Comparison of ENCODE assay signal across 12 mouse cellular contexts in genomic region chr19:6063081-6063480, GRCm38 (mm10). TPM values are rescaled to one million over a fixed set of nuclear protein-coding genes. Genes with fewer than 3 reads are reported as not detected.
DNase-seq lines count a peak whose midpoint lies in the region; ATAC-seq and TF ChIP-seq lines count a peak whose summit lies in the region.
"Had no signal": no experiment of that assay in that cellular context is flagged by ENCODE, and none has a peak within 500 bp of the region (broad histone marks: within the 10 kb centered on the region; RNA-seq: fewer than 3 reads in every experiment).

No protein-coding gene starts in this region.

- 95% methylated on average over 6 of the region's 6 CpGs for WGBS in forebrain, embryonic 10.5 days
- 94% methylated on average over 6 of the region's 6 CpGs for WGBS in forebrain, embryonic 11.5 days
- WGBS in lung, embryonic 14.5 days, result 91% methylated on average over 6 of the region's 6 CpGs
- WGBS in lung, adult 2 months, result 93% methylated on average over 6 of the region's 6 CpGs
- 97% methylated on average over 6 of the region's 6 CpGs for WGBS in hindbrain, embryonic 16.5 days
- 84% methylated on average over 6 of the region's 6 CpGs for WGBS in liver, embryonic 16.5 days (ENCODE audit: insufficient replicate concordance)

- H3K27me3 ChIP-seq in forebrain, embryonic 10.5 days (ENCODE audit: poor library complexity, severe bottlenecking), result no peaks in the 10 kb centered on the region
- no peaks in the 10 kb centered on the region for H3K27me3 ChIP-seq in forebrain, embryonic 11.5 days (ENCODE audit: control insufficient read depth, insufficient read depth, low read length)
- H3K27me3 ChIP-seq in lung, embryonic 14.5 days (ENCODE audit: insufficient read depth, low read length), result no peaks in the 10 kb centered on the region
- H3K27me3 ChIP-seq in hindbrain, embryonic 16.5 days (replicated peaks; ENCODE audit: control insufficient read depth, insufficient read depth, low read length), result no peaks in the 10 kb centered on the region
- H3K27me3 ChIP-seq in liver, embryonic 16.5 days (ENCODE audit: control insufficient read depth, insufficient read depth, low read depth, low read length), result no peaks in the 10 kb centered on the region

- no peak for TF ChIP-seq CTCF in lung, embryonic 14.5 days (IDR thresholded peaks at IDR 0.05; ENCODE audit: low read depth)
- no peak for TF ChIP-seq CTCF in lung, adult 2 months (IDR thresholded peaks at IDR 0.05; ENCODE audit: insufficient read depth, low read length)

- H3K4me3 ChIP-seq in forebrain, embryonic 10.5 days, result peak overlapping the region; percentile 70; the same call in 1 of the 2 replicates
- no peak overlapping the region for H3K4me3 ChIP-seq in forebrain, embryonic 11.5 days (ENCODE audit: low read depth, low read length)
- H3K4me3 ChIP-seq in lung, embryonic 14.5 days (ENCODE audit: low read depth, low read length), result peak overlapping the region; percentile 90; the same call in 1 of the 2 replicates
- H3K4me3 ChIP-seq in lung, adult 2 months (replicated peaks; ENCODE audit: extremely low read depth, low read depth, low read length), result no peak overlapping the region
- no peak overlapping the region for H3K4me3 ChIP-seq in hindbrain, embryonic 16.5 days (ENCODE audit: low read length)
- H3K4me3 ChIP-seq in liver, embryonic 16.5 days (ENCODE audit: low read depth, low read length), result no peak overlapping the region

- no peak overlapping the region for H3K9ac ChIP-seq in forebrain, embryonic 11.5 days (ENCODE audit: low read length)
- H3K9ac ChIP-seq in lung, embryonic 14.5 days, result no peak overlapping the region; the same call in 1 of the 2 replicates
- no peak overlapping the region for H3K9ac ChIP-seq in hindbrain, embryonic 16.5 days (ENCODE audit: low read depth, low read length)
- H3K9ac ChIP-seq in liver, embryonic 16.5 days (ENCODE audit: low read depth, low read length), result no peak overlapping the region

- ATAC-seq in forebrain, embryonic 11.5 days (replicated peaks; ENCODE audit: low FRiP score), result no peak
- ATAC-seq in lung, embryonic 14.5 days (ENCODE audit: insufficient read depth), result no peak
- ATAC-seq in hindbrain, embryonic 16.5 days, result no peak
- ATAC-seq in liver, embryonic 16.5 days (ENCODE audit: low read depth), result no peak

- DNase-seq in forebrain, embryonic 10.5 days (ENCODE audit: extremely low spot score, low spot score), result no peak
- no peak for DNase-seq in forebrain, embryonic 11.5 days (ENCODE audit: low spot score)
- DNase-seq in lung, embryonic 14.5 days, result no peak
- no peak for DNase-seq in lung, adult 2 months
- no peak for DNase-seq in spleen, adult 18-20 months
- no peak for DNase-seq in layer of hippocampus, postnatal 10 days (ENCODE audit: low spot score in 2 of 2)
- DNase-seq: adrenal gland, postnatal 10 days; cerebellum, adult 2 months; layer of hippocampus, postnatal 36 days had no signal

- no peaks in the 10 kb centered on the region for H3K9me3 ChIP-seq in forebrain, embryonic 10.5 days
- H3K9me3 ChIP-seq in forebrain, embryonic 11.5 days (ENCODE audit: control insufficient read depth, low read length), result no peaks in the 10 kb centered on the region
- no peaks in the 10 kb centered on the region for H3K9me3 ChIP-seq in lung, embryonic 14.5 days (ENCODE audit: low read depth, low read length)
- H3K9me3 ChIP-seq in hindbrain, embryonic 16.5 days (ENCODE audit: control insufficient read depth, low read length), result no peaks in the 10 kb centered on the region
- H3K9me3 ChIP-seq in liver, embryonic 16.5 days (replicated peaks; ENCODE audit: control insufficient read depth, low read length), result no peaks in the 10 kb centered on the region

- no peak overlapping the region for H3K4me2 ChIP-seq in forebrain, embryonic 11.5 days (ENCODE audit: low read depth, low read length, severe bottlenecking)
- peak overlapping the region; percentile 100; the same call in 1 of the 2 replicates for H3K4me2 ChIP-seq in lung, embryonic 14.5 days
- peak overlapping the region; percentile 100; the same call in 1 of the 2 replicates for H3K4me2 ChIP-seq in hindbrain, embryonic 16.5 days (ENCODE audit: low read length)
- 0 out of 2 replicates have a peak overlapping the region, but pooled peaks have one; percentile 99 for H3K4me2 ChIP-seq in liver, embryonic 16.5 days (ENCODE audit: low read depth, low read length)

- no peak for TF ChIP-seq POLR2A in lung, adult 2 months (IDR thresholded peaks at IDR 0.05; ENCODE audit: borderline replicate concordance, extremely low read depth, low read depth, low read length)

- no peak overlapping the region for H3K27ac ChIP-seq in forebrain, embryonic 10.5 days
- H3K27ac ChIP-seq in forebrain, embryonic 11.5 days (ENCODE audit: low read depth, low read length), result no peak overlapping the region
- H3K27ac ChIP-seq in lung, embryonic 14.5 days (ENCODE audit: low read depth), result no peak overlapping the region
- H3K27ac ChIP-seq in hindbrain, embryonic 16.5 days (ENCODE audit: low read depth, low read length), result no peak overlapping the region
- H3K27ac ChIP-seq in liver, embryonic 16.5 days (ENCODE audit: low read length), result peak overlapping the region; percentile 97; the same call in 1 of the 2 replicates
- H3K27ac ChIP-seq: macrophage had no signal

- peaks cover 37% of the 10 kb centered on the region for H3K36me3 ChIP-seq in forebrain, embryonic 10.5 days (replicated peaks)
- peaks cover 3% of the 10 kb centered on the region; the same call in 1 of the 2 replicates for H3K36me3 ChIP-seq in forebrain, embryonic 11.5 days (ENCODE audit: control insufficient read depth, insufficient read depth, low read length)
- peaks cover 14% of the 10 kb centered on the region for H3K36me3 ChIP-seq in lung, embryonic 14.5 days (ENCODE audit: insufficient read depth)
- no peaks in the 10 kb centered on the region for H3K36me3 ChIP-seq in hindbrain, embryonic 16.5 days (ENCODE audit: control insufficient read depth, insufficient read depth, low read length)
- peaks cover 11% of the 10 kb centered on the region for H3K36me3 ChIP-seq in liver, embryonic 16.5 days (ENCODE audit: control insufficient read depth, insufficient read depth)

- H3K4me1 ChIP-seq in forebrain, embryonic 10.5 days, result peaks cover 62% of the 10 kb centered on the region
- peaks cover 27% of the 10 kb centered on the region for H3K4me1 ChIP-seq in forebrain, embryonic 11.5 days (replicated peaks; ENCODE audit: control insufficient read depth, insufficient read depth, low read length)
- peaks cover 19% of the 10 kb centered on the region; the same call in 1 of the 2 replicates for H3K4me1 ChIP-seq in lung, embryonic 14.5 days (ENCODE audit: insufficient read depth)
- H3K4me1 ChIP-seq in lung, adult 2 months (ENCODE audit: control insufficient read depth, insufficient read depth, low read length), result peaks cover 21% of the 10 kb centered on the region
- H3K4me1 ChIP-seq in hindbrain, embryonic 16.5 days (ENCODE audit: control insufficient read depth, insufficient read depth, low read depth, low read length), result peaks cover 44% of the 10 kb centered on the region
- H3K4me1 ChIP-seq in liver, embryonic 16.5 days (ENCODE audit: control insufficient read depth, low read depth, low read length), result peaks cover 43% of the 10 kb centered on the region

RNA-seq across cellular contexts. Expression of gene Znhit2, which starts 2.1 kb away (rescaled TPM):
- 35.1 and 38.7 TPM in 2 replicates for polyA plus RNA-seq in forebrain, embryonic 10.5 days (2016; fragmentation: Nextera tagmentation; extraction: Ambion mirVana)
- polyA plus RNA-seq in forebrain, embryonic 11.5 days (2014; fragmentation: Nextera tagmentation; extraction: Ambion mirVana), result 39.6 and 42.5 TPM in 2 replicates
- polyA plus RNA-seq in lung, embryonic 14.5 days (2014; fragmentation: Nextera tagmentation; extraction: Ambion mirVana), result 33.8 and 34.3 TPM in 2 replicates
- polyA plus RNA-seq in lung, adult 2 months (2012; rRNA removed), result 47.0 and 54.7 TPM in 2 replicates
- 31.5 and 35.2 TPM in 2 replicates for polyA plus RNA-seq in hindbrain, embryonic 16.5 days (2015; fragmentation: Nextera tagmentation; extraction: Ambion mirVana)
- polyA plus RNA-seq in liver, embryonic 16.5 days (2015; fragmentation: Nextera tagmentation; extraction: Ambion mirVana), result 15.3 and 17.7 TPM in 2 replicates
- total RNA-seq in layer of hippocampus, postnatal 10 days (2021), result 10 to 100 TPM; 37.3 to 41.2 TPM

RNA-seq across cellular contexts. Expression of gene Tm7sf2, which starts 5.1 kb away (rescaled TPM):
- 31.0 and 32.2 TPM in 2 replicates for polyA plus RNA-seq in forebrain, embryonic 10.5 days (2016; fragmentation: Nextera tagmentation; extraction: Ambion mirVana)
- 31.7 and 33.3 TPM in 2 replicates for polyA plus RNA-seq in forebrain, embryonic 11.5 days (2014; fragmentation: Nextera tagmentation; extraction: Ambion mirVana)
- polyA plus RNA-seq in lung, embryonic 14.5 days (2014; fragmentation: Nextera tagmentation; extraction: Ambion mirVana), result 11.3 and 14.9 TPM in 2 replicates
- polyA plus RNA-seq in lung, adult 2 months (2012; rRNA removed), result 34.6 and 36.5 TPM in 2 replicates
- 61.3 and 64.6 TPM in 2 replicates for polyA plus RNA-seq in hindbrain, embryonic 16.5 days (2015; fragmentation: Nextera tagmentation; extraction: Ambion mirVana)
- 48.0 and 53.7 TPM in 2 replicates for polyA plus RNA-seq in liver, embryonic 16.5 days (2015; fragmentation: Nextera tagmentation; extraction: Ambion mirVana)
- total RNA-seq in layer of hippocampus, postnatal 10 days (2021), result 10 to 100 TPM; 60.0 to 70.8 TPM

RNA-seq across cellular contexts. Expression of gene Fau, which starts 5.4 kb away (rescaled TPM):
- polyA plus RNA-seq in forebrain, embryonic 10.5 days (2016; fragmentation: Nextera tagmentation; extraction: Ambion mirVana), result 829 and 865 TPM in 2 replicates
- polyA plus RNA-seq in forebrain, embryonic 11.5 days (2014; fragmentation: Nextera tagmentation; extraction: Ambion mirVana), result 729 and 755 TPM in 2 replicates
- polyA plus RNA-seq in lung, embryonic 14.5 days (2014; fragmentation: Nextera tagmentation; extraction: Ambion mirVana), result 825 and 884 TPM in 2 replicates
- polyA plus RNA-seq in lung, adult 2 months (2012; rRNA removed), result 896 and 1,315 TPM in 2 replicates
- polyA plus RNA-seq in hindbrain, embryonic 16.5 days (2015; fragmentation: Nextera tagmentation; extraction: Ambion mirVana), result 471 and 479 TPM in 2 replicates
- polyA plus RNA-seq in liver, embryonic 16.5 days (2015; fragmentation: Nextera tagmentation; extraction: Ambion mirVana), result 440 and 454 TPM in 2 replicates
- total RNA-seq in layer of hippocampus, postnatal 10 days (2021), result 100 to 1,000 TPM; 656 to 785 TPM

RNA-seq across cellular contexts. Expression of gene Mrpl49, which starts 5.5 kb away (rescaled TPM):
- polyA plus RNA-seq in forebrain, embryonic 10.5 days (2016; fragmentation: Nextera tagmentation; extraction: Ambion mirVana), result 89.4 and 92.1 TPM in 2 replicates
- 86.8 and 89.2 TPM in 2 replicates for polyA plus RNA-seq in forebrain, embryonic 11.5 days (2014; fragmentation: Nextera tagmentation; extraction: Ambion mirVana)
- 78.8 and 80.2 TPM in 2 replicates for polyA plus RNA-seq in lung, embryonic 14.5 days (2014; fragmentation: Nextera tagmentation; extraction: Ambion mirVana)
- 10.8 and 13.7 TPM in 2 replicates for polyA plus RNA-seq in lung, adult 2 months (2012; rRNA removed)
- 62.4 and 68.8 TPM in 2 replicates for polyA plus RNA-seq in hindbrain, embryonic 16.5 days (2015; fragmentation: Nextera tagmentation; extraction: Ambion mirVana)
- polyA plus RNA-seq in liver, embryonic 16.5 days (2015; fragmentation: Nextera tagmentation; extraction: Ambion mirVana), result 37.4 and 38.5 TPM in 2 replicates
- 10 to 100 TPM; 40.3 to 42.4 TPM for total RNA-seq in layer of hippocampus, postnatal 10 days (2021)

RNA-seq across cellular contexts. Expression of gene Vps51, which starts 13.9 kb away (rescaled TPM):
- polyA plus RNA-seq in forebrain, embryonic 10.5 days (2016; fragmentation: Nextera tagmentation; extraction: Ambion mirVana), result 65.2 and 68.2 TPM in 2 replicates
- 60.3 and 61.8 TPM in 2 replicates for polyA plus RNA-seq in forebrain, embryonic 11.5 days (2014; fragmentation: Nextera tagmentation; extraction: Ambion mirVana)
- 63.2 and 63.5 TPM in 2 replicates for polyA plus RNA-seq in lung, embryonic 14.5 days (2014; fragmentation: Nextera tagmentation; extraction: Ambion mirVana)
- 61.7 and 81.7 TPM in 2 replicates for polyA plus RNA-seq in lung, adult 2 months (2012; rRNA removed)
- 89.5 and 91.3 TPM in 2 replicates for polyA plus RNA-seq in hindbrain, embryonic 16.5 days (2015; fragmentation: Nextera tagmentation; extraction: Ambion mirVana)
- 27.8 and 28.9 TPM in 2 replicates for polyA plus RNA-seq in liver, embryonic 16.5 days (2015; fragmentation: Nextera tagmentation; extraction: Ambion mirVana)
- 10 to 100 TPM; 82.0 to 92.0 TPM for total RNA-seq in layer of hippocampus, postnatal 10 days (2021)

Comparison
In these comparisons a context has a peak if more than half of its experiments do, and no peak if none do; other contexts are left out.
1. H3K4me3 ChIP-seq: peak in forebrain, embryonic 10.5 days (single experiment) and lung, embryonic 14.5 days (single experiment); none in forebrain, embryonic 11.5 days (single experiment), lung, adult 2 months (single experiment), hindbrain, embryonic 16.5 days (single experiment) and liver, embryonic 16.5 days (single experiment).